Mouse (Mus musculus): Measurements from ENCODE around the gene Tubg2. TPM values are rescaled to one million over a fixed set of nuclear protein-coding genes. Genes with fewer than 3 reads are reported as not detected.
A peak's percentile ranks its signal among the peaks of the same experiment; 100 is the strongest.

Gene Tubg2
- polyA plus RNA-seq, 1 experiment from 2014 or later = 6.6 TPM

GRCm38 (mm10) chr11:101166357-101166756, 10.7 kb downstream of the Tubg2 start:
- H3K27ac ChIP-seq (replicated peaks; ENCODE audit: low read depth, low read length) = no peak overlapping the region
- H3K9ac ChIP-seq (ENCODE audit: low read depth, low read length) = no peak overlapping the region
- H3K4me3 ChIP-seq (ENCODE audit: low read depth, low read length) = no peak overlapping the region
- ATAC-seq (ENCODE audit: low read depth) = no peak
- 53% methylated on average over 14 of the region's 14 CpGs for WGBS
- no peak for DNase-seq (ENCODE audit: low spot score)
- peaks cover 18% of the 10 kb centered on the region for H3K4me1 ChIP-seq (ENCODE audit: control insufficient read depth, insufficient read depth, low read length)
- H3K36me3 ChIP-seq (ENCODE audit: control insufficient read depth, insufficient read depth, low read length) = peaks cover 63% of the 10 kb centered on the region
- no peaks in the 10 kb centered on the region for H3K9me3 ChIP-seq (ENCODE audit: control insufficient read depth, low read length)
- H3K27me3 ChIP-seq (replicated peaks; ENCODE audit: control insufficient read depth, insufficient read depth, low read length) = peaks cover 78% of the 10 kb centered on the region
- no peak overlapping the region for H3K4me2 ChIP-seq (ENCODE audit: low read depth, low read length)

GRCm38 (mm10) chr11:101167211-101167962, 11.7 kb downstream of the Tubg2 start:
- whole genome bisulfite sequencing = 66% methylated on average over 19 of the region's 19 CpGs
- Histone ChIP-seq H3K4me1 (ENCODE audit: control insufficient read depth, insufficient read depth, low read length) (peaks cover 21% of the 10 kb centered on the region), H3K36me3 (ENCODE audit: control insufficient read depth, insufficient read depth, low read length) (peaks cover 55% of the 10 kb centered on the region), H3K4me3 (ENCODE audit: low read depth, low read length) (no peak overlapping the region), H3K27ac (replicated peaks; ENCODE audit: low read depth, low read length) (no peak overlapping the region), H3K27me3 (replicated peaks; ENCODE audit: control insufficient read depth, insufficient read depth, low read length) (peaks cover 78% of the 10 kb centered on the region), H3K9ac (ENCODE audit: low read depth, low read length) (no peak overlapping the region), H3K9me3 (ENCODE audit: control insufficient read depth, low read length) (no peaks in the 10 kb centered on the region), H3K4me2 (ENCODE audit: low read depth, low read length) (no peak overlapping the region)
- DNase-seq (ENCODE audit: low spot score) (no peak), ATAC-seq (ENCODE audit: low read depth) (no peak)

GRCm38 (mm10) chr11:101167963-101168300, 12.2 kb downstream of the Tubg2 start:
- DNase-seq (ENCODE audit: low spot score) (no peak), ATAC-seq (ENCODE audit: low read depth) (no peak)
- Histone ChIP-seq H3K4me1 (ENCODE audit: control insufficient read depth, insufficient read depth, low read length) (peaks cover 26% of the 10 kb centered on the region), H3K27me3 (replicated peaks; ENCODE audit: control insufficient read depth, insufficient read depth, low read length) (peaks cover 74% of the 10 kb centered on the region), H3K9me3 (ENCODE audit: control insufficient read depth, low read length) (no peaks in the 10 kb centered on the region), H3K9ac (ENCODE audit: low read depth, low read length) (no peak overlapping the region), H3K4me3 (ENCODE audit: low read depth, low read length) (no peak overlapping the region), H3K4me2 (ENCODE audit: low read depth, low read length) (no peak overlapping the region), H3K36me3 (ENCODE audit: control insufficient read depth, insufficient read depth, low read length) (peaks cover 49% of the 10 kb centered on the region), H3K27ac (replicated peaks; ENCODE audit: low read depth, low read length) (no peak overlapping the region)
- 61% methylated on average over 8 of the region's 8 CpGs for WGBS

- peaks cover 32% of the 10 kb centered on the region for H3K4me1 ChIP-seq (ENCODE audit: control insufficient read depth, insufficient read depth, low read length)
- peak overlapping the region; percentile 84 for H3K4me2 ChIP-seq (ENCODE audit: low read depth, low read length)
- ATAC-seq (ENCODE audit: low read depth) (no peak), DNase-seq (ENCODE audit: low spot score) (no peak)
- peaks cover 44% of the 10 kb centered on the region for H3K36me3 ChIP-seq (ENCODE audit: control insufficient read depth, insufficient read depth, low read length)
- H3K9ac ChIP-seq (ENCODE audit: low read depth, low read length) = no peak overlapping the region
- H3K4me3 ChIP-seq (ENCODE audit: low read depth, low read length) = peak overlapping the region; percentile 84; the same call in 1 of the 2 replicates
- H3K27ac ChIP-seq (replicated peaks; ENCODE audit: low read depth, low read length) = no peak overlapping the region
- H3K27me3 ChIP-seq (replicated peaks; ENCODE audit: control insufficient read depth, insufficient read depth, low read length) = peaks cover 69% of the 10 kb centered on the region
- 68% methylated on average over 18 of the region's 18 CpGs for WGBS
- H3K9me3 ChIP-seq (ENCODE audit: control insufficient read depth, low read length) = no peaks in the 10 kb centered on the region
Measured at GRCm38 (mm10) chr11:101168301-101168980, 12.7 kb downstream of the Tubg2 start.

GRCm38 (mm10) chr11:101169301-101170107, 13.8 kb downstream of the Tubg2 start:
- Histone ChIP-seq H3K9me3 (ENCODE audit: control insufficient read depth, low read length) (no peaks in the 10 kb centered on the region), H3K27ac (replicated peaks; ENCODE audit: low read depth, low read length) (no peak overlapping the region), H3K4me2 (ENCODE audit: low read depth, low read length) (peak overlapping the region; percentile 84), H3K4me3 (ENCODE audit: low read depth, low read length) (peak overlapping the region; percentile 84), H3K4me1 (ENCODE audit: control insufficient read depth, insufficient read depth, low read length) (peaks cover 36% of the 10 kb centered on the region), H3K36me3 (ENCODE audit: control insufficient read depth, insufficient read depth, low read length) (peaks cover 34% of the 10 kb centered on the region), H3K9ac (ENCODE audit: low read depth, low read length) (peak overlapping the region; percentile 77), H3K27me3 (replicated peaks; ENCODE audit: control insufficient read depth, insufficient read depth, low read length) (peaks cover 65% of the 10 kb centered on the region)
- DNase-seq (ENCODE audit: low spot score) (no peak), ATAC-seq (ENCODE audit: low read depth) (no peak)
- 15% methylated on average over 14 of the region's 17 CpGs for WGBS

GRCm38 (mm10) chr11:101170354-101170810, 14.7 kb downstream of the Tubg2 start, which contains the start of gene Cntnap1:
Gene Cntnap1 (plus strand): TSS chr11:101170523.
- 0% methylated on average over 29 of the region's 35 CpGs for WGBS
- H3K9ac ChIP-seq (ENCODE audit: low read depth, low read length) = peak within 1 kb of the TSS; percentile 77
- DNase-seq (ENCODE audit: low spot score) (peak; percentile 66), ATAC-seq (ENCODE audit: low read depth) (no peak)
- H3K4me3 ChIP-seq (ENCODE audit: low read depth, low read length) = peak within 1 kb of the TSS; percentile 84
- H3K9me3 ChIP-seq (ENCODE audit: control insufficient read depth, low read length) = no peaks in the 10 kb centered on the region
- H3K36me3 ChIP-seq (ENCODE audit: control insufficient read depth, insufficient read depth, low read length) = peaks cover 25% of the 10 kb centered on the region
- peaks cover 39% of the 10 kb centered on the region for H3K4me1 ChIP-seq (ENCODE audit: control insufficient read depth, insufficient read depth, low read length)
- H3K27ac ChIP-seq (replicated peaks; ENCODE audit: low read depth, low read length) = peak within 1 kb of the TSS; percentile 66
- H3K27me3 ChIP-seq (replicated peaks; ENCODE audit: control insufficient read depth, insufficient read depth, low read length) = peaks cover 61% of the 10 kb centered on the region
- peak within 1 kb of the TSS; percentile 84 for H3K4me2 ChIP-seq (ENCODE audit: low read depth, low read length)

GRCm38 (mm10) chr11:101170811-101171610, 15.3 kb downstream of the Tubg2 start, which contains the start of gene Plekhh3:
Gene Plekhh3 (minus strand): TSS chr11:101171351.
- peaks cover 39% of the 10 kb centered on the region for H3K4me1 ChIP-seq (ENCODE audit: control insufficient read depth, insufficient read depth, low read length)
- H3K36me3 ChIP-seq (ENCODE audit: control insufficient read depth, insufficient read depth, low read length) = peaks cover 20% of the 10 kb centered on the region
- H3K27ac ChIP-seq (replicated peaks; ENCODE audit: low read depth, low read length) = peak within 1 kb of the TSS; percentile 88
- H3K9me3 ChIP-seq (ENCODE audit: control insufficient read depth, low read length) = no peaks in the 10 kb centered on the region
- WGBS = under 1% methylated on average over 27 of the region's 50 CpGs
- peak within 1 kb of the TSS; percentile 84 for H3K4me3 ChIP-seq (ENCODE audit: low read depth, low read length)
- peak; percentile 95 for ATAC-seq (ENCODE audit: low read depth)
- peak; percentile 100 for DNase-seq (ENCODE audit: low spot score)
- H3K4me2 ChIP-seq (ENCODE audit: low read depth, low read length) = peak within 1 kb of the TSS; percentile 84
- peak within 1 kb of the TSS; percentile 77 for H3K9ac ChIP-seq (ENCODE audit: low read depth, low read length)
- H3K27me3 ChIP-seq (replicated peaks; ENCODE audit: control insufficient read depth, insufficient read depth, low read length) = peaks cover 60% of the 10 kb centered on the region
